Mouse (Mus musculus) c-Kit-positive CD71-positive TER-119-positive erythroid progenitor cells, embryonic 14.5 days (primary cell): ENCODE measurements around the gene Carmil1.

Source experiments
- DNase-seq: peaks from one replicate; pipeline ENCODE4 v3.0.0-alpha.2; 2013; ENCODE audit warnings: low spot score

Carmil1 gene

DNA sequence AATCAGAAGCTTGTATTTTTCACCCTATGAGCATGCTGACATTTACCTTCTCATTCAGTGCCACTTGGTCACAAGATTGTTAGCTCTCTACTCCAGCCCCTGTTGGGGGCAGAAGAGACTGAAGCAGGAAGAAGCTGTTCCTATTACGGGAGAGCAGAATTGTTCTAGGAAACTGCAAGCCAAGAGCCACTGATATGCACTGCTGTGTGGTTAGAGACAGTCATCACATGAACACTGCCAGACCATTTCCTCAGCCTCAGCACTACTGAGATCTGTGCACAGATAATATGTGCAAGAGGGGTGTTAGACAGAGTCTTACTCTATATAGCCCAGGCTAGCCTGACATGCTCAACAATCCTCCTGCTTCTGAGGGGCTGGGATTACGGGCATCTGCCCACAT lies 69.4 kb downstream of the Carmil1 start:
- no peak for DNase-seq

DNA sequence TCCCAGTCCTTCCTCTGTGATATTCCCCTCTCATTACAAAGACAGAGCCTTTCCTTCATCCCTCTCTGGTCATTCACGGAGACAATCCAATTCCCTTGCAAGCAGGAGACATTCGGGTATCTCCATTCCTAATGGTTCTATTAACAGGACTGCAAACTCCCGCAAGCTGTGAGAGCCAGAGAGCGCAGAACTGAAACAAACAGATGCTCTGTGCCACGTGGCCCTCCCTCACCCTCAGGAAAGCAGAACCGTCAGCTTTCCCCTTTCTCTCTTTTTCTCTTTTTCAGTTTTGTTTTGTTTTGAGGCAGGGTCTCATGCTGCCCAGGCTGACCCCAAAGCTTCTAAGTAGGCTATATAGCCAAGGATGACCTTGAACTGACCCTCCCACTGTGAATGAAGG lies 74.5 kb downstream of the Carmil1 start:
- DNase-seq = no peak

DNA sequence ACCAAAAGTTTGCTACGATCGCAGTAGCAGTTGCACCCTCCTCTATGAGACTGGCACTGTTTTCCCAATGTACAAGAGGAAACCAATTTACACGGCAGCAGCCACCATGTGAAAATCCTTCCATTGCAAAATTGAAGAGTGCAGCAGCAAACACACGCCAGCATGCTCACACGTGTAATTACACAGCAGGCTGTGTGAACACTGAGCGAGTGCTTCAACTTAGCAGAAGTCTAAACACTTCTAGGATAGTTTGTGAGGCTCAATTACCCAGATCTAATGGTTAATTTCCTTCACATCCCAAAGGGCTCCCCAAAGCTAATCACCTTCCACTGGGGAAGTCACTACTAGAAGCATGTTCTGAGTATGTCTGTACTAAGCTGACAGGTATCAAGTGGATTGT lies 78.3 kb downstream of the Carmil1 start:
- no peak for DNase-seq

DNA sequence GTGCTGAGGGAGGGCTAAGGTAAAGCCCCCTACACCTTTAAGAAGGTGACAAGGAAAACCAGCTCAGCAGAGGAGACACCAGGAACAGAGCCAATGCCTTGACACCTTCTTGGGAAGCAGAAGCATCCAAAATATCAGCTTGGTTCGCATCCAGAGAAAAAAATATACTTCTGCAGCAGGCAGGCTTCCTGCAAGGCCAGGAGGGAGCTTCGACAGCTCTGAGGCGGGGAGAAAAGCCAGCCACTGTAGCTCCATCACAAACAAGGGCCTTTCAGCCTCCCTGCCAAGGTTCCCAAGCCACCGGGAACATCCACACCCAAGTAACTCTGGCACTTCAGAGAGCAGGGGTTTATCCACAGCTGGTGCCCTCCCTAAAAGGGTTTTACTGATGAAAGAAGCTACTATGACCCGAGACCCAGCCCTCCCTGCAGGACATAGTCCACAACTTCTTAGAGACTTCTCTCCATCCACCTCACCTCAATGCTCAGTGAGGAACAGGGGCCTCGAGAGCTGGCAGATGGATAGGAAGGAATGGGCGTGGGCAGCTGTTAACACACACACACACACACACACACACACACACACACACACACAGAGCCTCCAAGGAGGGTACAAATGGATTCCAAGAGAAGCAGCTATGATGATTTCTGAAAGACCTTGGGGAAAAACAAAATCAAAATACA lies 80.6 kb downstream of the Carmil1 start:
- no peak for DNase-seq

DNA sequence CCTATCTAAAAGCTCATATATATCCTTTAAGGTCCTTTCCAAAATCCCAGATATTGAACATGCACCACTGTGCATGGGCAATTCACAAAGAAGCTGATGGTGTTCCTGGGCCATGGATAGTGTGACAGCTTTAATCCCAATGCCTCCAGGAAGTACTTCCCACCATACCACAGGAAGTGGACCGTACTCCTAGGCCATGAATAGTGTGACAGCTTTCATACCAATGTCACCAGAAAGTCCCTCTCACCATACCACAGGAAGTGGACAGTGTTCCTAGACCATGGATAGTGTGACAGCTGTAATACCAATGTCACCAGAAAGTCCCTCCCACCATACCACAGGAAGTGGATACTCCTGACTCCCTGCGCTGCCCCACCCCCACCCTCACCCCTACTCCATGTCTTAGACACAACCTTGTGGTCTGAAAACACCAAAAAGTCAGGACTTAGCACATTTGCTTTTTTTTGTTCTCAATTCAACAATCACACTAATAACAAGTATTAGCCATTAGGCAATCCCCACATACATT lies 82.1 kb downstream of the Carmil1 start:
- no peak for DNase-seq

DNA sequence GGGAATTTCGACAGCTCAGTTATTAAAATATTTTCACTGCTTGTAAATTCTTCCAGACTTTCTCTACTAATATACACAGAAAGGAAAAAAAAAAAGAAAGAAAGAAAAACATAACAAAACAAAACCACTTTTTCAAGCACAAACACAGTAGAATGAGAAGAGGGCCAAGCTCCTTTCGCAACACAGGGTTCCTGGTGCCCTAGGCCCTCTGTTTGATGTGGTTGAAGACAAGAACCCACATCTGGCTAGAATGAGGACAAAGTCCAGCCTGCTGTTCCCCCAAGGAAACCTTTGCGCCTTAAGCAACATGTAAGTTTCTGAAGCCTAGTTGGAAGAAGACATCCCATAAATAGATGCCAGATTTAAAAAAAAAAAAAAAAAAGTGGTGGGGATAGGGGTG lies 85.2 kb downstream of the Carmil1 start:
- no peak for DNase-seq

DNA sequence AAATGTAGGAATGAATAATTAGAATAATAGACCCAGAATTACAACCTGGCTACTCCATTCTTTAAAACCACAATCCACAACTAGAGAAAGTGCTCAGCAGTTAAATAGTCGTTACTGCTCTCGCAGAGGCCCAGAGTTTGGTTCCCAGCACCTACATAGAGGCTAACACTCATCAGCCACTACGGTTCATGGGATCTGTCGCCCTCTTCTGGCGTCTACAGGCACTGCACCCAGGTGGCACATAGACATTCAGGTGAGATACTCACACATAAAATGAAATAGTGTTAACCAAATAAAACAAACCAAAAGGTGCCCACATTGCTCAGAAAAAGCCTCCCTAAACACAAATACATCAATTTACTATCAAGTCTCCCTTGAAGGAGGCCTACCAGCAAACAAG lies 86.6 kb downstream of the Carmil1 start:
- peak; percentile 15 for DNase-seq

DNA sequence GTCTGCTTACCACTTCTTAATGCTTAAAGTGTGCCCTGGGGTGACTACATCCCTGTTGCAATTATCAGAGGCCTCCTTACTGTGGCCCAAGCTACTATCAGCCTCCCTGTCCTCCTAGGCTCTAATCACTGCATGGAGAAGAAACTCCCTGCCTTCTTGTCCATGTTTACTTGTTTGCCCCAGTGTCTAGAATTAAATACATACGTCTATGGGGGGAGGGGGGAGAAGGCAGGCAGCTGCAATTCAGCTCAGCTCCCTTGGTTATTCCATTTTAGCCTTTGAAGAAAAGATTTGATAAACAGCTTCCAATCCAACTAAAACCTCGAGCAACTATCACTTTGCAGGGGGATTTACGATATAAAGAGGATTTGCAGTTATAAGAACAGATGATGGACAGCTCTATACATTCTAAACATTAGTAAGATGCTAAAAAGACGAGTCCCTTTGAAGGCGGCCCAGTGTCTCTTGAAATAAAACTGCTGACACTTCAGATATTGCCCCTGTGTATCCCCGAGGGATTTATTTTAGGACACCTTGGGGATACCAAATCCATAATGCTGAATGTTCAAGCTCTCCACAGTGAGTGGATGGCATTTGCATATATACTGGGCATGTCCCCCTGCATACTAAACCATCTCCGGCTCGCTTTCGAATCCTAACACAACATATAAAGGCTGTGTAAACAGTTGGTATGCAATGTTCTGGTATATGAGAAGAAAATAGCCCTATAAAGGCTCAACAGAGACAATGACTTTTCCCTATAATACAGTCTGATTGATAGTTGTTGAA lies 89.5 kb downstream of the Carmil1 start:
- DNase-seq = no peak

DNA sequence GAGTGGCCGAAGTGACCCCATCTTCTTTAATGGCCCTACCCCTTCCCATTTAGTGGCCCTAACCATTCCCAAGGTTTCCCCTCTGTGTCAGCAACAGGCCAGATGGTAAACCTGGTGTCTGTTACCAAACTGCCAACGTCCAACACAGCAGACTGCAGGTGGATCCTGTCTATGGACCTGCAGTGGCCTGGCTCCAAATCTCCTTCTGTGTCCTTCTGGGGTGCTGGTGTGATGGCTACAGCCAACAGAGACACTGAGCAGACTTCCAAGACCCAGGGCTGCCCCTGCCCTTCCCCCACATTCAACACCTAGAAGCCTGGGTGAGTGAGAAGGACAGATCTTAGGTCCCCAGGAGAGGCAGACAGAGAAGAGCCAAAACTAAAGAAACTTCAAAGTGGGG lies 93.6 kb downstream of the Carmil1 start:
- DNase-seq = no peak

DNA sequence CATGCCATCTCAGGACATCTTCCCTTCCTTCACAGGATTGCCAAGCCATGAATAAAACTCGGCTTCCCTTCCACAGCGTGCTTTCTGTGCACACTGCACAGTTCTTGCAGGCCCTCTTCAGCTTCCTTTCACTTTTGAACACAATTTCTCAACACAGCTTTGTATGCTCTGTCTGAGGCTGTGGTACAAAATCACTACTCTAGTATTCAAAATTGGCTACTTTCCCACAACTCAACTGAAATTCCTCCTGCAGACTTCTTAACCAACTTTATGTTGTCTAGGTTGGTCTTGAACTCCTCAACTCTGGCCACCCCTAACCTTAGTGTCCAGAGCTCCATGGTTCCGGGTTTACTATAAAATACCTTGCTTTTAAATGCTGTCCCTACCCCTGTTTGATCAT lies 95.0 kb downstream of the Carmil1 start:
- no peak for DNase-seq

DNA sequence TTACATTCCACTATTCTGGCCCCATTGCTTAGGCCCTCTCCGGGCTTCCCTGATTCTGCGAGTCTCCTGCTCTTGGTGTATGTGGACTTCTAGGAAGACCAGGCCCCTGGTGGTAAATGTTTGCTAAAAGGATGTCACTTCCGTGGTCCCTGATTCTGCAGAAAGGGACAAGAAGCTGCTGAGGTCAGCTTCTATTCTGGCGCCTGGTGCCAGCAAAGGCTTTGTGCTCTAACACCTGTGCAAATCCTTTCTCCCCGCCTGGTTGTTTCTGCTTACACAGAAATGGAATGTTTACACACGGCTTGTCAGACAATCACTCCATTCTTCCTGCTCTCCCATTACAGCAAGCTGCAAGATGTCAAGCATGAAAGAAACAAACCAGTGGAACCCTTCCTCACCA lies 97.7 kb downstream of the Carmil1 start:
- no peak for DNase-seq

DNA sequence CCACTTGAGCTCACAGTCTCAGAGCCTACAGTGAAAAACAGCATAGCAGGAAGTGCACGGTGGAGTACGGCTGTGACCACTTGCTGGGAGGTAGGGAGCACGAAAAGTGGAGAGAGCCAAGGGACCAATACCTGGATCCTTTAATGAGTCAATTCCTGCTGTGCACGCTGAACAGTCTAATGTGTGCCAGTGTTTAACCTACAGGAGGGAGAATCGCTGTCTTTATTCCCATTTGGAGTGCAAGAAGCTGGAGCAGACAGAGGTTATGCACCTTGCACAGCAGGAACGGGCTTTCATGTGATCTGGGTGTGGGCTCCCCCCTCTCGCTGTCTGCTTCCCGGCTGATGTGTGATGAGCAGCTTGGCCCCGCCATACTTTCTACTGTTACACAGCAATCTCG lies 101.1 kb downstream of the Carmil1 start:
- DNase-seq = no peak

DNA sequence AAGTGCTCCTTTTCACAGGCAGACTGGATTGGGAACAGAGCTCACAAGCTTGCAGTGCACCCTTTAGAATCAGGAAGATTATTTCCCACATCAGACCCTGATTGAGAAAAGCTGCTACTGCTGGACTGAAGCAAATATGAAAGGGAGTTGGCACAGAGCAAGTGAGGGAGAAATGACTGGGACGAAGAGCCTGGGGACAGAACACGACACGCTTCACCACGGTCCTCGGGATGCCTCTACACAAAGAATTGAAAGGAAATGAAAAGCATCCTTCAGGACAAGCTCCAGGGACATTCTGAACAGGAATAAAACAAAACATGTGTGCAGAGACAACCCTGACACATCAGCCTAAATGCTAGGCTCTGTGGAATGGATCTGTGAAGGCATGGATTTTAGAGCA lies 103.0 kb downstream of the Carmil1 start:
- no peak for DNase-seq

DNA sequence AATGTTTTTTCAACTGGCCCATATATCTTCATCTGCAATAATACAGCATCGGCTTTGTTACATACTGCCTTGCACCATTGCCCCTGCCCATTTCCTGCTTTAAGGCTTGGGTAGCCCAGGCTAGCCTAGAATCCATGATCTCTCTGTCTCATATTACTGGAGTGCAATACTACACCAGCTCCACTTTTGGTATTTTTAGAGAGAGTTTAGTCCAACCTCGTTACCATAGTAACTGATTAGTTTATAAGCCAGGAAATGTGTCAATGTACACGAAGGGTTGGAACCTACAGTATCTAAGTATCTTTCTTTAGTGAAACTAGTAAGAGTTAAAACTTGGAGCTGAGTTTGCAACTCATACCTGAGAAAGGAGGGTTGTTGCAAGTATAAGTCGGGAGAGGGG lies 103.8 kb downstream of the Carmil1 start:
- DNase-seq = no peak

DNA sequence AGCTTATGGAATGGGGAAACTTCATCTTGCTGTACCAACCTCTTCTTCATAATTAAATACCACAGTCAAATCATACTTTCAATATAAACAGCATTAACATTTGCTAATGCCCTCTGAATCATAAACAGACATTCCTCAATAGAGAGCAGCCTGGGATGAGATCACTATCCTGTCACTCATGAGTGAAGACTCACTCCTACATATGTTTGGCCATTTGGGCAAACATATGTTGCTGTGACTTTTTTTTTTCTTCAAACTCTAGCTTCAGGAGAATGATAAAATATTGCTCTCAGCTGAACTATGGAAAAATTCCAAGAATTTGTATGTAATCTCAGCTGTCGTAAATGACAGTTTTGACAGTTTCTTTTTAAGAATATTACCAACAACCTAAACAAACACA lies 110.9 kb downstream of the Carmil1 start:
- DNase-seq = no peak

DNA sequence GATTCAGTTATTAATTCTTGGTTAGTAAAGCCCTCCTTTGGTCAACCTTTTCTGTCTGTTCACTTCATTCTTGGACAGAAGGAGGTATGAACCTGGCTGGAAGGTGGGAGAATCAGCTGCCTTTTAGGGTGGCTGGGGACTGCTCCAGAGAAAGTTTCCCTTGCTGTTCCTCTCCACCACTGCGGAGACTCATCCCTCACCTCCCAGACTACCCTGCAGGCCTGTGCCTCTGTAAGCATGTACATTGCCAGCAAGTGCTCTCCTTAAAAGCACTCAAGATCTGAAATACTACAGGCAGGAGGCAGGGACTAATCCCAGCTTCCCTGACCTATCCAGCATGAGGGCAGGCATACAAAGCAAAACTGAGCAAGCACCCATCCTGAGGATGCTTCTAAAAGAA lies 117.2 kb downstream of the Carmil1 start:
- no peak for DNase-seq

DNA sequence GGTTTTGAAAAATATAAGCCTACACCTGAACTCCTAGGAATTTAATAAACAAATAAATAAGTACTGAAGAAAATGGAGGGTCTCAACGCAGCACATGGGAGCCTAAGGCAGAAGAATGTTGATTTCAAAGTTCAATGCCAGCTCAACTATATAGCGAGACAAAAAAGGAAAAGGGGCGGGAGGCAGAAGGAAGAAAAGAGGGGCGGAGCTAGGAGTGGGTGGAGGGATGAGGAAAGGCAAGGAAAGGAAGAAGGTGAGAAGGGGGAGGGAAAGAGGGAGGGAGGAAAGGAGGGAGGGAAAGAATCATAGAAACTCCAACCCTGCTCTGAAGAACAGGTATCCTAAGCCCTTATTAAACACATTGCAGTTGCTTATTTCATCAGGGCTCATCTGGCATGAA lies 119.5 kb downstream of the Carmil1 start:
- peak; percentile 72 for DNase-seq

DNA sequence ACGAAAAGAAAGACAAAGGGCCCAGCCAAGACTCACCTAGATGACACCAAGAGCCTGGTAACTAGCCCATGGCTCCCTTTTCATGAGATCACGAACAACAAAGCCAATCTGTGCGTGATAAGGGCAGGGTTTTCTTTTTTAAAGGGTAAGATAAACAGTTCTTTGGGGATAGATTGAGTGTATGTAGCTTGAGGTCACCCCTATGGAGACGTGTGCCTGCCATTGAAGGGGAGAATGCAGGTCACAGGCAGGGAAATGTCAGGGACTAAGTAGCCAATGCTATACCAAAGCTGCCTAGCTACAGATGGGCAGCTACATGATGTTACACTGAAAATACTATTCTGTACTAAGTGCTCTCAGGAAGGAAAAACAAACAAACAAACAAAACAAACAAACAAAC lies 120.6 kb downstream of the Carmil1 start:
- no peak for DNase-seq

DNA sequence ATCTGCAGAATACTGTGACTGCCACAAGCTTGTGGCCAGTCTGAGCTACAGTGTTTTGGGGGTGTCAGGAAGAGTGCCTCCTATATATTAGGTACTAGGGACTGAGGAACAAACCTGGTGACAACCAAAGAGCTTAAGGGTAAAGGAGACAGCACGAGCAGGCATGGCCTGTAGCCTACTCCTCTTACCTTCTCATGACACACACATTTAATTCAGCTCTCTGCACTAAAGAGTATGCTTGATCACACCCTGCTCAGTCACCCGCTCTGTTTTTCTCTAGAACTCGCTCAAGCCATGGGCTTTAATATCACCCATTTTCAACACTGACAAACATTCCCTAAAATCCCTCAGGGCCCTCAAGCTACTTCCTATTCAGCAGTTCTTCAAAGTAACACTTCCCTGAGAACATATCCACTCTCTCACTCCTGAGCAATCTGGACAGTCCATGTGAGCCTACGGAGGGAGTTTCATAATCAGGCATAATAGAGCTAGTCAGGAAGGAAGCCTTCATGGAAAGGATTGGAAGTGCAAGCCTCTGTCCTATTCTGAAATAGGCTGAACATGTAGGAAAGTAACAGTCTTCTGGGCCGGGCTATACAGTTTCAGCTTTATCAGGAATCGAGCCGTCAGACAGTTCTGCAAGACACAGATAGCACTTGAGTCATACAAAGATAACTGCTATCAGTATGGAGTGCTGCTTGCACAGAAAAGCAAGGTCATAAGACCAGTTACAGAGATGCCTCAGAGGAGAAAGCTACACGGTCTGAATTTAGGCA lies 121.2 kb downstream of the Carmil1 start:
- DNase-seq = peak; percentile 92

DNA sequence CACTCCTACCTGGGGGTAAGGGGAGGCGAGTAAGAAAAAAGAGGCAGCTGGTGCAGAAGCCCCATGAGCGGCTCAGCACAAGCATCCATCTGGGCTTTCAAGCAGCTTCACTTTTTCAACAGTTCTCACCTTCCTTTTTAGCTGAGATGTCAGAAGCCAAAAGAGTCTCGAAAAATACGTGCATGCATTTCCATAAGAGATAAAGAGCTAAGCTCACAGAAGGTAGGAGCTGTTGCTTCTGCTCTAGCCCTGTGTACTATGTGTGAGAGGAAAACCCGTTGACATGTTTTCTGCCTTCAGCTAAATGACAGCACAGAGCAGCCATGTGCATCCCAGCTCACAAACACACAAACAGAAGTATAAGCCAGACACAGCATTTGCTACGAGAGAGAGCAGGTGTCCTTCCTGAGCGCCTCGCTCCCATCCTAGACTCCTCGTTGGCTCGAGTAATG lies 123.0 kb downstream of the Carmil1 start:
- DNase-seq = no peak

DNA sequence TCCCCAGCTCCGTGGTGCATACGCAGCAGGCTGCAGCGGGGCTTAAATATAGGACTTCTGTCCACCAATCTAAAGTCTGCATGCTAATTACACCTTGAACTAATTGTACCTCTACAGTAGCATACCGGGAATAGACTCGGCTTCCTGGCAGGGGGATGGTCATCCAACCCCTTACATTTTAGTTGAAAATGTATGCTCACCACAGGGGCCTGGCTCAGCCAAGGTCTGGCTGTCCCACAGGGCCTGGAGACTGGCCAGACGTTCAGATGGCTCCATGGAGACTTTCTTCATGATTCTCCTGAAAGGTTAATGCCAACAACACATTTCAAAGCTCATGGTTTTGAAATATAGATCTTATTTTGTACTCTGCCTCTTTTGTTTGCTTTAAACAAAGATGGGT lies 125.4 kb downstream of the Carmil1 start:
- no peak for DNase-seq

DNA sequence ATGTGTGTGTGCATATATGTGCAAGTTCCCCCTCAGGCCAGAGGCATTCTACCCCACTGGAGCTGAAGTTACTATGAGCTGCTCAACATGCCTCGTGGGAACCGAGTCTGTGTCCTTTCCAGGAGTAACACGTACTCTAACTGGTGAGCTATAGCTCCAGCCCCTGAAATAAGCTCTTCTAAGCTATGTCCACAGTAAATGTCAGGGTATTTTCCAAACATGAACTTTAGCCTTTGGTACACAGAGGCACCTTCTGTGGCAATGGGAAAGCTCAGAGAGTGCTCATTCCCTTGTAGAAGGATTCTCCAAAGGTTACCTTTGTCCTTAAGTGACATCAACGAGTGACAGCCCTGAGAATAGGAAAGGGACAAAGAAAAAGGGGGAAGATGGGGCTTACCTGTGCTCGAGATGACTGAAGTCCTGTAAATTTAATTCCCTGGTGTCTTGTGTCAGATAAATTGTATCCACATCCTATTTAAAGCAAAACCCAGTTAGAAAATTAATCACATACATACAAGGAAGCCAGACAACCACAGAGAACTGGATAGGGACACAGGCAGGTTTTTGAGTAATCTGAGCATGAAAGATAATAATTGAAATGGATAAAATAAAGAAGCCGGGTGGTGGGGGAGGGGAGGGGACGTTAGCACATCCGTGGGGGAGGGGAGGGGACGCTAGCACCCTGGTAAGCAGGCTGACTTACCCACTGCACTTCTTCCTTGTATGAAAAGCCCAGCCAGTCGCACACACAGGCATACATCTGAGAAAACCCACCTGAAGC lies 126.1 kb downstream of the Carmil1 start:
- no peak for DNase-seq
